Mouse (Mus musculus): ENCODE measurements around the gene Timm23. TPM values are rescaled to one million over a fixed set of nuclear protein-coding genes. Genes with fewer than 3 reads are reported as not detected.

Timm23 gene
- polyA plus RNA-seq, 1 experiment from 2014 or later: 289 TPM

DNA sequence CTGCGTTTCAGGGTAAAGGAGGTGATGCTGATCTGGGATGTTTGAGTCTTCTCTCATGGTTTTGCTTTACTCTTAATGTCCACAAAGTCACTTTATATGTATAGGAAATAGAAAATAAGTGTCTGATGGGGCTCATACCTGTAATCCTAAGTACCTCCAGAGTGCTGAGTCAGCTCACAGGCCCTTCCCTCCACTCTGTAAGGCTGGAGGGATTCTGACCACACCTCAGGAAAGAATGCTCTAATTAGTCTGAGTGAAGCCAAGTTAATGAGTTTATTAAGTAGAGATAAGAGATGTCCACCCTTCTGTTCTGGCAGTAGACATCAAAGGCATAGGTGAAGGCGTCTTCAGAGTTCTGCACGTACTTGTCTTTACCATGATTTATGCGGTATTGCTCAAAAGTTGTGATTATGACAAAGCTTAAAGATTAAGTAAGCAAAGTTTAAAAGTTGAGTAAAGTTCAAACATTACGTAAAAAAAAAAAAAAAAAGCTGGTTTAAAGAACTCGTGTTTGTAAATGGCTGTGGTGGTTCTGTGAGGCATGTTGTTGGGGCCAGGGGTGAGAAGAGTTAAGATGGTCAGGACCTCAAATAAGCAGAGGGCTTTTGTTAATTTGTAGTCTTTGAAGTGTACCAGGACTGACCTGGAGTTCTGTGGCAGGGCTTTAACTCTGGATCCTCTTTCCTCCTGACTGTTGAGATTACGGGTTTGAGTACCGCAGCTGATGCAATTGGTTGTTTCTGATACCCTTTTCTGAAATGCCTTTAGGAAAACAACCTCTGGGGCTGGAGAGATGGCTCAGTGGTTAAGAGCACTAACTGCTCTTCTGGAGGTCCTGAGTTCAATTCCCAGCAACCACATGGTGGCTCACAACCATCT is 37.3 kb downstream of the Timm23 start:
- Histone ChIP-seq H3K36me3 (no peaks in the 10 kb centered on the region), H3K4me1 (peaks cover 85% of the 10 kb centered on the region), H3K9me3 (no peaks in the 10 kb centered on the region), H3K4me2 (peak overlapping the region; percentile 87), H3K4me3 (peak overlapping the region; percentile 59), H3K27ac (replicated peaks) (peak overlapping the region; percentile 93), H3K9ac (peak overlapping the region; percentile 82; the same call in 1 of the 2 replicates), H3K27me3 (replicated peaks) (no peaks in the 10 kb centered on the region)
- ATAC-seq (ENCODE audit: extremely low read depth, insufficient number of reproducible peaks, low FRiP score, low TSS enrichment): no peak
- 70% methylated on average over 8 of the region's 8 CpGs for WGBS

- H3K9me3 ChIP-seq: no peaks in the 10 kb centered on the region
- H3K9ac ChIP-seq: no peak overlapping the region
- ATAC-seq (ENCODE audit: extremely low read depth, insufficient number of reproducible peaks, low FRiP score, low TSS enrichment): no peak
- peak overlapping the region; percentile 7; the same call in 1 of the 2 replicates for H3K4me2 ChIP-seq
- H3K4me3 ChIP-seq: no peak overlapping the region
- H3K36me3 ChIP-seq: no peaks in the 10 kb centered on the region
- H3K27ac ChIP-seq (replicated peaks): no peak overlapping the region
- H3K4me1 ChIP-seq: peaks cover 83% of the 10 kb centered on the region
- H3K27me3 ChIP-seq (replicated peaks): no peaks in the 10 kb centered on the region
- WGBS: 85% methylated on average over 11 of the region's 11 CpGs
Measured at GRCm38 (mm10) chr14:32163203-32163888, 38.4 kb downstream of the Timm23 start.

- Histone ChIP-seq H3K27ac (replicated peaks) (no peak overlapping the region), H3K4me3 (no peak overlapping the region), H3K4me1 (peaks cover 72% of the 10 kb centered on the region), H3K27me3 (replicated peaks) (no peaks in the 10 kb centered on the region), H3K4me2 (peak overlapping the region; percentile 95), H3K9me3 (no peaks in the 10 kb centered on the region), H3K36me3 (no peaks in the 10 kb centered on the region), H3K9ac (no peak overlapping the region)
- no peak for ATAC-seq (ENCODE audit: extremely low read depth, insufficient number of reproducible peaks, low FRiP score, low TSS enrichment)
- 86% methylated on average over 5 of the region's 5 CpGs for WGBS
Measured at GRCm38 (mm10) chr14:32162231-32162630, 39.5 kb downstream of the Timm23 start.

DNA sequence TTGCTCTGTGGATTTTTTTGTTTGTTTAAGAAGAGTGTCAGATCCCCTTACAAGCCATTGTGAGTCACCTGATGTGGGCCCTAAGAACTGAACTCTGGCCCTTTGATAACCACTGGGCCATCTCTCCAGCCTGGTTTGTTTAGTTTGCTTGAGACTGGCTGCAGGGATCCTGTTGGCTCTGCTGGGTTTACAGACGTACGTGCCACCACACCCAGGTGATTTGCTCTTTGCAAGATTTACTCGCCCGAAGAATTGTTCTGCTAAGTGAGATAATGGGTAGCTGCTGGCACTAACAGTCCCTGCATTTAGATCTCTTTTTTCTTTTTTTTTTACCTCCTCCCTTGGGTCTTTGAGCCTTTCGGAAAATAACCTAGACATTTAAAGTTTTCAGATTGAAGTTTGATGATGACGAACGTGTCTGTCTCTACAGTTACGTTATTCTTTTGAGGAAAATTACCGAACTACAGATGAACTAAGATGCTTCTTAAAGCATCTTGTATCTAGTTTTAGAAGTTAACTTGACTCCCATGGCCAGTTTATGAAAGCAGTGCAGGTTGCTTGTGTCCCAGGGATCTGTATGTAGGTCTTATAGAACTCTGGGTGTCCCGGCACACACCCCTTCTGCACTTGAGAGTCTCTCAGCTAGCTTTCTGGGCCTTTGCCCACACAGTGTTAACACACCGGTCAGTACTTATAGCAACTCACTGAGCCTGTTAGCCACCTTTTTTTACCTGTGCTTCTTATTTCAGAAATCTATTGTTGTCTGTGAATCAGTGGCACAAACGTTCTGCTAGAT is 40.4 kb downstream of the Timm23 start:
- peak overlapping the region; percentile 97 for H3K9ac ChIP-seq
- H3K27ac ChIP-seq (replicated peaks): peak overlapping the region; percentile 93

DNA sequence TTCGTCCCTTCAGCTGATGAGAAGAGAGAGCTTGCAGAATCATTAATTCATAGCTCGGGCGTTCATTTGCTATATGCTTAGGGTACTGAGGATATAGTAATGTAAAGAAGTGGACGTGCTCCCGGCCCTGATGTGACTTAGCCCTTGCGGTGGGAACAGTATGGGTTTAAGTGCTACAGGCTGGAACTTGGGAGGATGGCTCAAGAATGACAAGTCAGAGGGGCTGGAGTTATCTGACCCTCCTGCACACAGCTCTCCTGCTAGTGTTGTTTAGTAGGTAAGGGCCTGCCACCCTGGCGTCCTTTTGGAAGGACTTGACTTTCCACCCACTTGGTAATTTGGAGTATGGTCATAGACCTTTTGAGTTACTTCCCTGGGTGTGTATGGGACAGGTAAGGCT is 41.1 kb downstream of the Timm23 start:
- WGBS: 19% methylated on average over 7 of the region's 7 CpGs
- Histone ChIP-seq H3K36me3 (no peaks in the 10 kb centered on the region), H3K4me1 (peaks cover 57% of the 10 kb centered on the region), H3K4me2 (peak overlapping the region; percentile 95), H3K27me3 (replicated peaks) (no peaks in the 10 kb centered on the region), H3K4me3 (peak overlapping the region; percentile 95), H3K9ac (peak overlapping the region; percentile 97), H3K27ac (replicated peaks) (peak overlapping the region; percentile 93), H3K9me3 (no peaks in the 10 kb centered on the region)
- no peak for ATAC-seq (ENCODE audit: extremely low read depth, insufficient number of reproducible peaks, low FRiP score, low TSS enrichment)

More for the DNA sequence above, 40.4 kb downstream of the Timm23 start:
- ATAC-seq (ENCODE audit: extremely low read depth, insufficient number of reproducible peaks, low FRiP score, low TSS enrichment): no peak
- WGBS: 75% methylated on average over 12 of the region's 12 CpGs
- Histone ChIP-seq H3K9me3 (no peaks in the 10 kb centered on the region), H3K27me3 (replicated peaks) (no peaks in the 10 kb centered on the region), H3K4me3 (peak overlapping the region; percentile 95), H3K36me3 (no peaks in the 10 kb centered on the region), H3K4me1 (peaks cover 62% of the 10 kb centered on the region), H3K4me2 (peak overlapping the region; percentile 95)

DNA sequence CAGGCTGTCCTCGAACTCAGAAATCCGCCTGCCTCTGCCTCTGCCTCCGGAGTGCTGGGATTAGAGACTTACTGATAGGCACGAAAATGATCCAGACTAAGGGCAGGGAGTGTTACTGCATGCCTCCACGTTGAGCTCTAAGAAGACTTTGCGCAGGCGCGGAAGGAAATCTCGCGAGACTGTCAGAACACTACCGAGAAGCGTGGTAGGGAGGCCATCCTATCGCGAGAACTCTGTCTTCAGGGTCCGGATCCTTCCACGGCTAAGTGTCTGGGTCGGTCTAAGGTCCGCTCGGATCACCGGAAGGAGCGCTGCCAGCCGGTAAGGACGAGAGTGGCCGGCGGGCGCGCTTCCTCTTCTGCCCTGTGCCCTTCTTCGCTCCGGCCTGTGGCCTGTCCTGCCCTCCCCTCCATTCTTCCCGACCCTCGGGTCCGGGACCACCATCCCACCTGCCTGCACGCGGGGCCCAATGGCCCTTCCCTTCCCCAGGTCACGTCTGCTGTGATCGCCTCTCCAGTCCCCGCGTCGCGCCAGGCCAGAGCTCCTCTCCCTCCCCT is 41.9 kb downstream of the Timm23 start, which contains the start of gene Ncoa4:
Gene Ncoa4, plus strand, starts transcription at position 176 of the 557 bp plus-strand sequence.
- Histone ChIP-seq H3K4me1 (peaks cover 49% of the 10 kb centered on the region), H3K27ac (replicated peaks) (peak within 1 kb of the TSS; percentile 93), H3K36me3 (no peaks in the 10 kb centered on the region), H3K9me3 (no peaks in the 10 kb centered on the region), H3K4me2 (peak within 1 kb of the TSS; percentile 95), H3K4me3 (peak within 1 kb of the TSS; percentile 95), H3K27me3 (replicated peaks) (no peaks in the 10 kb centered on the region), H3K9ac (peak within 1 kb of the TSS; percentile 97)
- peak; percentile 93 for ATAC-seq (ENCODE audit: extremely low read depth, insufficient number of reproducible peaks, low FRiP score, low TSS enrichment)
- under 1% methylated on average over 40 of the region's 40 CpGs for WGBS

DNA sequence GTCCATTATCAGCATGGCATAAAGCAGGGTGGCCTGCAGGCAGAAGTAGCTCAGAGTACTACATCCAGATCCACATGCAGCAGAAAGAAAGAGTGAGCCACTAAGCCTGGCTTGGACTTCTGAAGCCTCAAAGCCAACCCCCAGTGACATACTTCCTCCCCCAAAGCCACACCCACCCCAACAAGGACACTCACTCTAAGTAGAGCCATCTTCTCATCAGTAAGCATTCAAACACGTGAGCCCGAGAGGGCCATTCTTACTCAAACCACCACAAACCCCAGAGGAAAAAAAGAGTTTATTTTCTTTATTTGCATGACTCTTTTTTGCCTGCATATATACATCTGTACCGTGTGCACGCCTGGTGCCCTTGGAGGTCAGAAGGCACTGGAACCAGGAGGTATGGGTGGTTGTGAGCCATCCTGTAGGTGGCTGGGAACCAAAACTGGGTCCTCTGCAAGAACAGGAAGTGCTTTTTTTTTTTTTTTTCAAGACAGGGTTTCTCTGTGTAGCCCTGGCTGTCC is 42.5 kb downstream of the Timm23 start:
- Histone ChIP-seq H3K27ac (replicated peaks) (peak overlapping the region; percentile 60), H3K4me3 (peak overlapping the region; percentile 95), H3K4me1 (peaks cover 43% of the 10 kb centered on the region), H3K9ac (peak overlapping the region; percentile 97), H3K36me3 (no peaks in the 10 kb centered on the region), H3K27me3 (replicated peaks) (no peaks in the 10 kb centered on the region), H3K4me2 (peak overlapping the region; percentile 95), H3K9me3 (no peaks in the 10 kb centered on the region)
- no peak for ATAC-seq (ENCODE audit: extremely low read depth, insufficient number of reproducible peaks, low FRiP score, low TSS enrichment)
- 35% methylated on average over 4 of the region's 4 CpGs for WGBS

DNA sequence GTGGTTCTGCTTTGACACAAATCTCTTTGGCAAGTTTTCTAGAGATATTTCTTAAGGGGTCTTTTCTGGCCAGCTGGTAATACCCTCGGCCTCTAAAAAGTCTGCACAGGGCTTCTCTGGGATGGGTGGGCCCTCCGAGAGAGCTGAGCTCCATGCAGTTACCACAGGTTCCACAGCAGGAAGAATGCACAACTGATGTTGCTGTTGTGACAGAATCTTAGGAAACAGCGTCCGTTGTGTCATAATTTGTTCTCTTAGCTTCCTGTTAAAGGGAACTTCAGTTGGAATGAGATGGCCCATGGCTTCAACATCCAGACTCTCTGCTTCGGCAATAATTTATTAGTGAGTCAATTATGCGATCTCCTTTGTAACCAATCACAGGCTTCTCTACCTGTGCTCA is 46.9 kb downstream of the Timm23 start:
- Histone ChIP-seq H3K4me2 (no peak overlapping the region), H3K4me3 (no peak overlapping the region), H3K4me1 (peaks cover 5% of the 10 kb centered on the region; the same call in 1 of the 2 replicates), H3K9me3 (no peaks in the 10 kb centered on the region), H3K9ac (no peak overlapping the region), H3K27ac (replicated peaks) (no peak overlapping the region), H3K27me3 (replicated peaks) (no peaks in the 10 kb centered on the region), H3K36me3 (no peaks in the 10 kb centered on the region)
- ATAC-seq (ENCODE audit: extremely low read depth, insufficient number of reproducible peaks, low FRiP score, low TSS enrichment): no peak
- 84% methylated on average over 6 of the region's 6 CpGs for WGBS

DNA sequence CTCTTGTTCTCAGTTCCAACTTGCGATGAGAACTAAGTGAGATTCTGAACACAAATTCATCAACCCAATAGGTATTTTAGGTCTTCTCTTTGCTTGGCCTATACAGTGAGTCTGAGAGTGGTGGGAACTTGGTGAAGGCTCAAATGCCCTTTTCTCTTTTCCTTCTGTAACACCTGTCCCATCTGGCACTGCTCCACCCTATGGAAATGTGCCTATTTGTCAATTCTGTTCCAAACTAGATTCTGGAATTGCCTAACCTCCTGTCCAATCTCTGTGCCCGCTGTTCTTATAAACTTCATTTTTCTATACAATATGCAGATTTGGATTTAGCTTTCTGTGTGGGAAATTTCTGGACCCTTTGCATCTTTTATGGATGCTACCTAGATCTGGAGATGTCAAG is 48.5 kb downstream of the Timm23 start:
- H3K27me3 ChIP-seq (replicated peaks): no peaks in the 10 kb centered on the region
- no peaks in the 10 kb centered on the region for H3K9me3 ChIP-seq
- H3K9ac ChIP-seq: no peak overlapping the region
- no peak for ATAC-seq (ENCODE audit: extremely low read depth, insufficient number of reproducible peaks, low FRiP score, low TSS enrichment)
- no peak overlapping the region for H3K4me2 ChIP-seq
- H3K36me3 ChIP-seq: no peaks in the 10 kb centered on the region
- no peak overlapping the region for H3K27ac ChIP-seq (replicated peaks)
- no peaks in the 10 kb centered on the region for H3K4me1 ChIP-seq
- no peak overlapping the region for H3K4me3 ChIP-seq
- WGBS: 91% methylated on average over 2 of the region's 2 CpGs

DNA sequence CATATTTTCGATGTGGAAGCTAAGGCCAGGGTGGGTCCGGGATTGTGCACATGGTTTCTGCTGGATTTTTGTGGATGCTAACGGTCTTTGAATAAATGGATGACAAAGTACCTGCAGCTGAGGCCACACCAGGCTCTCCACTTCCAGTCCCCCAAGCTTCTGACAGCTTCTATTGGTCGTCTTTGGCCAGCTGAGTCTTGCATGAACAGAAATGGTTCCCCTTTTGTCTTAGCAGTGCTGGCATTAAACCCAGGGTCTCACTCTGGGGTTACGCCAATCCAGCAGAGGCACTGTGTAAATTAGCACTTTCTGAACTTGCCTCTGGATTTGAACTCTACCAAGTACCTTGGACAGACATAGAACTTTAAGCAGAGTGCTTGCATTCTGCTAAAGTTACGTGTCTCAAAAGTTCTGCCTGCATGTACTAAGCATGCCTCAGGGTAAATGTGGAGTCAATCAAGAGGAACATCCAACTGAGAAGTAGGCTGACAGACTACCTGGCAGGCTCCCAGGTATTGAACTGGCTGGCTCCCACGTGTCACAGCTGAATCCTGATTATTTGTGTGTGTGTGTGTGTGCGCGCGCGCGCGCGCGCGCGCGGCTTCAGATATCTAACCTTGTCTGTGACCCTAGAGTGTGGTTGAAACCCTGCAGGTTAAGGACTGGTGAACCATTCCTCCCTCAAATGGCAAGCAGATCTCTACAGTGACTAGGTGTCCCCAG is 49.3 kb downstream of the Timm23 start:
- Histone ChIP-seq H3K9ac (no peak overlapping the region), H3K4me2 (no peak overlapping the region), H3K4me3 (no peak overlapping the region), H3K27me3 (replicated peaks) (no peaks in the 10 kb centered on the region), H3K9me3 (no peaks in the 10 kb centered on the region), H3K4me1 (no peaks in the 10 kb centered on the region), H3K36me3 (no peaks in the 10 kb centered on the region), H3K27ac (replicated peaks) (no peak overlapping the region)
- 88% methylated on average over 18 of the region's 18 CpGs for whole genome bisulfite sequencing
- ATAC-seq (ENCODE audit: extremely low read depth, insufficient number of reproducible peaks, low FRiP score, low TSS enrichment): no peak
